Mouse (Mus musculus): ENCODE measurements around the gene Glmp. TPM values are rescaled to one million over a fixed set of nuclear protein-coding genes. Genes with fewer than 3 reads are reported as not detected.
"Not testable (repeated sequence)": the region's sequence is repeated elsewhere in the genome, so short reads cannot be mapped to it uniquely, and the experiment has no call there.

Gene Glmp
- total RNA-seq (2015; ENCODE audit: low replicate concordance): 11.1 and 58.3 TPM in 2 replicates
- total RNA-seq (2017; ENCODE audit: low replicate concordance): 5.9 and 13.1 TPM in 2 replicates

DNA sequence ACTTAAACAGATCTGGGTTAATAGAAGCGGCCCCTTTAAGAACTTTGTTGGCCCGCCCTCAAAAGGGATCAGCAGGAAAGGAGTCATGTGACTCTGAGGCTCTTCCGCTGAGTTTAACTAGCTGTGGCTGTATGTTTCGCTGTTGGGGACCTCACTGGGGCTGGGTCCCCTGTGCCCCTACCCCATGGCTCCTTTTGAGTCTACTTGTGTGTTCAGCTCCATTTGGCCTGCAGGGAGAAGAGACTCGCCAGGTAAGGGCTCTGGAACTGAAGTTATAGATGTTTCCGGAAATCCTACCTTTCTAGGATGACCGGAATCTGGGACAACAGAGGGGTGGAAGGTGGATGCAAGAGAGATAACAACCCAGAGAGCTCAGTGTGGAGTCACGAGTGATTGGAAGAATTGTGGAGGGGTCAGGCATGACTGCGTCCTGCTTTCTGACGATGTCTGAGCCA lies at the start of gene Glmp:
Gene Glmp (plus strand): TSS at position 73 of the 455 bp plus-strand sequence.
- peak; percentile 90 for ATAC-seq (replicated peaks; ENCODE audit: low FRiP score, poor library complexity, severe bottlenecking)

- no peak for ATAC-seq (replicated peaks; ENCODE audit: low FRiP score, poor library complexity, severe bottlenecking)
Measured at GRCm38 (mm10) chr3:88276121-88276520, 48.7 kb upstream of the Glmp start.

- ATAC-seq (replicated peaks; ENCODE audit: low FRiP score, poor library complexity, severe bottlenecking): no peak
Measured at GRCm38 (mm10) chr3:88276529-88277143, 48.2 kb upstream of the Glmp start.

DNA sequence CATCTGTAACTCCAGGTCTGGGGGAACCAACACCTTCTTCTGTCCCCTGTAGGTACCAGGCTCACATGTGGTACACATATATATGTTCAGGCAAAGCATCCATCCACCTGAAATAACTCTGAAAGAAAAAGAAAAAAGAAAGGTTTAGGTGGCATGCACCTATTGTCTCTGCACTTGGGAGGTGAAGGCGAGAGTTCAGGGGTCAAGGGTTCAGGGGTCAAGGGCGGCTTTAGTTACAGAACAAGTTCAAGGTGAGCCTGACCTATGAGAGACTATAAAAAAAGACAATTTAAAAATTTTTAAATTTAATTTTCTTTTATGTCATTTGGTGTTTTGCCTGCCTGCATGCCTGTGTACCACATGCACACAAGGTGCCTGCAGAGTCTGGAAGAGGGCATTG lies 44.8 kb upstream of the Glmp start:
- no peak for ATAC-seq (replicated peaks; ENCODE audit: low FRiP score, poor library complexity, severe bottlenecking)

- not testable (repeated sequence) for ATAC-seq (replicated peaks; ENCODE audit: low FRiP score, poor library complexity, severe bottlenecking)
Measured at GRCm38 (mm10) chr3:88281141-88281916, 43.5 kb upstream of the Glmp start.

GRCm38 (mm10) chr3:88284815-88285564 lies 39.8 kb upstream of the Glmp start:
- ATAC-seq (replicated peaks; ENCODE audit: low FRiP score, poor library complexity, severe bottlenecking): not testable (repeated sequence)

DNA sequence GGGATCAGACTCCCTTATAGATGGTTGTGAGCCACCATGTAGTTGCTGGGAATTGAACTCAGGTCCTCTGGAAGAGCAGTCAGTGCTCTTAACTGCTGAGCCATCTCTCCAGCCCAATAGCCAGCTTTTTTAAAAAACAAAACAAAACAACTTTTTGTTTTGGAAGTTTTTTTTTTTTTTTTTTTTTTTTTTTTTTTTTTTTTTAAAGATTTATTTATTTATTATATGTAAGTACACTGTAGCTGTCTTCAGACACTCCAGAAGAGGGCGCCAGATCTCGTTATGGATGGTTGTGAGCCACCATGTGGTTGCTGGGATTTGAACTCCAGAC lies 39.3 kb upstream of the Glmp start:
- ATAC-seq (replicated peaks; ENCODE audit: low FRiP score, poor library complexity, severe bottlenecking): not testable (repeated sequence)

DNA sequence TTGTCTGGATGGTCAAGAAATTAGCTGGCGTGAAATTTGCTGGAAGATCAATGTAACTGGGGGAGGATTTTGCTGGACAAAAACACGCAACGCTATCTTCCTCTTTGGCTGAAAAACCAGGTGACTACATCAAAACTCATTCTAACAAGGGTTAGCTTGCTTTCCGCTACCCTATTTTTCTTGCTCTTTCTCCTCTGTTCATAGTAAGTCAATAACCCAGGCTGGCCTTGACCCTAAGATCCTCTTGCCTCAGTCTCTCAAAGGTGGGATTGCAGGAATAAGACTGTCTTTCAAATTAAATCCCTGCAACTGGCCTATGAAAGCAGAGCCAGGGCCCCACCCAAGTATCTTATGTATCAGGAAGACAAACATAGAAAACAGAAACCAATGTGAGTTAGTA lies 37.7 kb upstream of the Glmp start, which contains the start of gene Gm38392:
Gene Gm38392 (minus strand): TSS at position 101 of the 400 bp plus-strand sequence.
- no peak for ATAC-seq (replicated peaks; ENCODE audit: low FRiP score, poor library complexity, severe bottlenecking)

- ATAC-seq (replicated peaks; ENCODE audit: low FRiP score, poor library complexity, severe bottlenecking): not testable (repeated sequence)
Measured at GRCm38 (mm10) chr3:88288133-88288713, 36.6 kb upstream of the Glmp start.

GRCm38 (mm10) chr3:88291970-88292369 lies 32.9 kb upstream of the Glmp start:
- no peak for ATAC-seq (replicated peaks; ENCODE audit: low FRiP score, poor library complexity, severe bottlenecking)

GRCm38 (mm10) chr3:88295272-88295671 lies 29.6 kb upstream of the Glmp start:
- ATAC-seq (replicated peaks; ENCODE audit: low FRiP score, poor library complexity, severe bottlenecking): not testable (repeated sequence)

GRCm38 (mm10) chr3:88296110-88296560 lies 28.7 kb upstream of the Glmp start:
- no peak for ATAC-seq (replicated peaks; ENCODE audit: low FRiP score, poor library complexity, severe bottlenecking)

GRCm38 (mm10) chr3:88296561-88297318 lies 28.1 kb upstream of the Glmp start, which contains the start of the genes Tsacc and Cct3:
Gene Tsacc (minus strand): TSS chr3:88296999.
Gene Cct3 (plus strand): TSS chr3:88297116.
- ATAC-seq (replicated peaks; ENCODE audit: low FRiP score, poor library complexity, severe bottlenecking): peak; percentile 90

DNA sequence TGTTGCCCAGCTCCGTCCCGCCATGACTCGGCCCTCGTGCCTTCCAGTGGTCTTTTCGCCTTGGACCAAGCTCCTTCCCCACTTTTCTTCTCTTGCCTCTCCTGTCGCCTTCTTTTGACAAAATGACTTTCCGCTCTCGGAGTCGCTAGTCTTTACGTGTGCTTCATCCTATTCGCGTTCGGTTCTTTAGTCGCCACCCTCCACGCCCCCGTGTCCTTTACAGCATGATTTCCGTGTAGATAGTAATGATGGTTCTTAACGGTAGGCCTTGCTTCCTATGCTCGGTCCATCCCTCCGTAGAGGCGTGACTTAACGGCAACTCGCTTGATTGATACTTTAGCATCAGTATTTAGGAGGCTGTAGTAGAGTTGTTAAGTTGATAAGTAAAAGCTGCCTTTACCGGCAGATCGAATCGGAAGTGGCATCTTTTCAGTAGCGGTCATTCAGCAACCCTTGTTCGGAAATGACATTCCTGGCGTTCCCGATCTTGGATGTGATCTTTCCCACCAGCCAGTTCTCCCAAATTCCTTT lies 27.4 kb upstream of the Glmp start:
- ATAC-seq (replicated peaks; ENCODE audit: low FRiP score, poor library complexity, severe bottlenecking): peak; percentile 48

GRCm38 (mm10) chr3:88299172-88299571 lies 25.7 kb upstream of the Glmp start:
- ATAC-seq (replicated peaks; ENCODE audit: low FRiP score, poor library complexity, severe bottlenecking): no peak

- ATAC-seq (replicated peaks; ENCODE audit: low FRiP score, poor library complexity, severe bottlenecking): no peak
Measured at GRCm38 (mm10) chr3:88328956-88329355, 4.1 kb downstream of the Glmp start.

GRCm38 (mm10) chr3:88331282-88331681 lies 6.5 kb downstream of the Glmp start:
- ATAC-seq (replicated peaks; ENCODE audit: low FRiP score, poor library complexity, severe bottlenecking): 0 out of 2 replicates have a peak, but pooled peaks have one; percentile 48

DNA sequence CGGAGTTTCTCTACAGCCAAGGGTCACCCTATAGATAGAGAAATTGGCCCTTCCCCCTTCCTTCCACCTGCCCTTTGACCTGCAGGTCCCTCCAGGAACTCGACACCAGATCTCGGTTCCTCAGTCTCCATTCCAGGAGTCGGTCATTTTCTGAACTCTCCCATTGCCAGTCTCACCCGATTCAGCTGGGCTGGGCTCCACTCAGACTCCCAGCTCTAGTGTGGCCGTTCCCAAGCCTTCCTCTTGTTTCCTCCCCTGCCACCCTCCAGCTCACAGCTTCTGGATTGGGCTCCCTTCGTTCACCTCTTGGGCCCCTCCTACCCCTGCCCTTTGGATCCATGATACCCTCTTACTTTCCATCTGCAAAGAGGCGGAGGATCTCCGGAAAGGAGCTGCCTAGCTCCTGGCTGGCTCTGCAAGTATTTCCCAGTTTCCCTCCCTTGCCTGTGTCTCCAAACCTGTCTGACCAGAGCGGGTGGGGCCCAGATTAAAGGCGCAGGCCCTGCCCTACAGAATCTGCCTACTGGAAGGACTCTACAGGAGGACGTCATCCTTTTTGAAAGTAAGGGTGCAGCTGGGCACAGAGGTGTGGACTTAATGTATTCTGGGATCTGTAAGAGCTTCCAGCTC lies 9.3 kb downstream of the Glmp start:
- no peak for ATAC-seq (replicated peaks; ENCODE audit: low FRiP score, poor library complexity, severe bottlenecking)
